Mouse (Mus musculus): ENCODE measurements around the gene Hcrtr2. TPM values are rescaled to one million over a fixed set of nuclear protein-coding genes. Genes with fewer than 3 reads are reported as not detected.

Hcrtr2 gene
- polyA plus RNA-seq (2014; fragmentation: Nextera tagmentation; extraction: Ambion mirVana): 9.0 and 10.8 TPM in 2 replicates

GRCm38 (mm10) chr9:76323756-76324155 lies at the start of gene Hcrtr2:
TSS of gene Hcrtr2 (minus strand) at chr9:76323856.
- no peaks in the 10 kb centered on the region for H3K27me3 ChIP-seq (ENCODE audit: control insufficient read depth, insufficient read depth, low read length)
- H3K36me3 ChIP-seq (ENCODE audit: control insufficient read depth, insufficient read depth, low read length): no peaks in the 10 kb centered on the region
- no peaks in the 10 kb centered on the region for H3K4me1 ChIP-seq (ENCODE audit: control insufficient read depth, insufficient read depth, low read length)
- peak within 1 kb of the TSS; percentile 45; the same call in 1 of the 2 replicates for H3K27ac ChIP-seq (ENCODE audit: low read depth, low read length)
- peak within 1 kb of the TSS; percentile 29 for H3K9ac ChIP-seq (replicated peaks; ENCODE audit: low read depth, low read length)
- WGBS: 79% methylated on average over 6 of the region's 6 CpGs
- ATAC-seq (ENCODE audit: low read depth): no peak
- peak within 1 kb of the TSS; percentile 79 for H3K4me2 ChIP-seq (ENCODE audit: low read depth, low read length)
- no peaks in the 10 kb centered on the region for H3K9me3 ChIP-seq (ENCODE audit: control insufficient read depth, low read length)
- peak within 1 kb of the TSS; percentile 49 for H3K4me3 ChIP-seq (ENCODE audit: low read depth, low read length)

GRCm38 (mm10) chr9:76364874-76365273 lies 41.2 kb upstream of the Hcrtr2 start:
- H3K9me3 ChIP-seq (ENCODE audit: control insufficient read depth, low read length): no peaks in the 10 kb centered on the region
- no peaks in the 10 kb centered on the region for H3K36me3 ChIP-seq (ENCODE audit: control insufficient read depth, insufficient read depth, low read length)
- no peak overlapping the region for H3K4me2 ChIP-seq (ENCODE audit: low read depth, low read length)
- no peak overlapping the region for H3K27ac ChIP-seq (ENCODE audit: low read depth, low read length)
- no peak overlapping the region for H3K9ac ChIP-seq (replicated peaks; ENCODE audit: low read depth, low read length)
- no peak for ATAC-seq (ENCODE audit: low read depth)
- H3K4me1 ChIP-seq (ENCODE audit: control insufficient read depth, insufficient read depth, low read length): no peaks in the 10 kb centered on the region
- no peak overlapping the region for H3K4me3 ChIP-seq (ENCODE audit: low read depth, low read length)
- WGBS: 89% methylated on average over 6 of the region's 6 CpGs
- H3K27me3 ChIP-seq (ENCODE audit: control insufficient read depth, insufficient read depth, low read length): no peaks in the 10 kb centered on the region

GRCm38 (mm10) chr9:76360374-76360773 lies 36.7 kb upstream of the Hcrtr2 start:
- H3K4me2 ChIP-seq (ENCODE audit: low read depth, low read length): no peak overlapping the region
- H3K36me3 ChIP-seq (ENCODE audit: control insufficient read depth, insufficient read depth, low read length): no peaks in the 10 kb centered on the region
- H3K4me3 ChIP-seq (ENCODE audit: low read depth, low read length): no peak overlapping the region
- H3K9me3 ChIP-seq (ENCODE audit: control insufficient read depth, low read length): no peaks in the 10 kb centered on the region
- no peaks in the 10 kb centered on the region for H3K27me3 ChIP-seq (ENCODE audit: control insufficient read depth, insufficient read depth, low read length)
- H3K27ac ChIP-seq (ENCODE audit: low read depth, low read length): no peak overlapping the region
- H3K4me1 ChIP-seq (ENCODE audit: control insufficient read depth, insufficient read depth, low read length): no peaks in the 10 kb centered on the region
- no peak overlapping the region for H3K9ac ChIP-seq (replicated peaks; ENCODE audit: low read depth, low read length)
- no peak for ATAC-seq (ENCODE audit: low read depth)

- Histone ChIP-seq H3K27ac (ENCODE audit: low read depth, low read length) (no peak overlapping the region), H3K9me3 (ENCODE audit: control insufficient read depth, low read length) (no peaks in the 10 kb centered on the region), H3K4me2 (ENCODE audit: low read depth, low read length) (no peak overlapping the region), H3K36me3 (ENCODE audit: control insufficient read depth, insufficient read depth, low read length) (no peaks in the 10 kb centered on the region), H3K4me1 (ENCODE audit: control insufficient read depth, insufficient read depth, low read length) (no peaks in the 10 kb centered on the region), H3K4me3 (ENCODE audit: low read depth, low read length) (no peak overlapping the region), H3K9ac (replicated peaks; ENCODE audit: low read depth, low read length) (no peak overlapping the region), H3K27me3 (ENCODE audit: control insufficient read depth, insufficient read depth, low read length) (no peaks in the 10 kb centered on the region)
- no peak for ATAC-seq (ENCODE audit: low read depth)
- WGBS: 74% methylated on average over 3 of the region's 3 CpGs
Observed at GRCm38 (mm10) chr9:76352346-76352745, 28.7 kb upstream of the Hcrtr2 start.

GRCm38 (mm10) chr9:76347298-76347697 lies 23.6 kb upstream of the Hcrtr2 start:
- Histone ChIP-seq H3K27me3 (ENCODE audit: control insufficient read depth, insufficient read depth, low read length) (no peaks in the 10 kb centered on the region), H3K27ac (ENCODE audit: low read depth, low read length) (no peak overlapping the region), H3K4me1 (ENCODE audit: control insufficient read depth, insufficient read depth, low read length) (no peaks in the 10 kb centered on the region), H3K4me2 (ENCODE audit: low read depth, low read length) (no peak overlapping the region), H3K9me3 (ENCODE audit: control insufficient read depth, low read length) (no peaks in the 10 kb centered on the region), H3K4me3 (ENCODE audit: low read depth, low read length) (no peak overlapping the region), H3K9ac (replicated peaks; ENCODE audit: low read depth, low read length) (no peak overlapping the region), H3K36me3 (ENCODE audit: control insufficient read depth, insufficient read depth, low read length) (no peaks in the 10 kb centered on the region)
- ATAC-seq (ENCODE audit: low read depth): no peak
- WGBS: 94% methylated on average over 1 of the region's 1 CpGs

GRCm38 (mm10) chr9:76331081-76331480 lies 7.4 kb upstream of the Hcrtr2 start:
- Histone ChIP-seq H3K27ac (ENCODE audit: low read depth, low read length) (no peak overlapping the region), H3K4me2 (ENCODE audit: low read depth, low read length) (no peak overlapping the region), H3K9ac (replicated peaks; ENCODE audit: low read depth, low read length) (no peak overlapping the region), H3K4me1 (ENCODE audit: control insufficient read depth, insufficient read depth, low read length) (no peaks in the 10 kb centered on the region), H3K4me3 (ENCODE audit: low read depth, low read length) (no peak overlapping the region), H3K27me3 (ENCODE audit: control insufficient read depth, insufficient read depth, low read length) (no peaks in the 10 kb centered on the region), H3K9me3 (ENCODE audit: control insufficient read depth, low read length) (no peaks in the 10 kb centered on the region), H3K36me3 (ENCODE audit: control insufficient read depth, insufficient read depth, low read length) (no peaks in the 10 kb centered on the region)
- WGBS: 87% methylated on average over 1 of the region's 1 CpGs
- no peak for ATAC-seq (ENCODE audit: low read depth)

- ATAC-seq (ENCODE audit: low read depth): peak; percentile 81
- H3K4me1 ChIP-seq (ENCODE audit: control insufficient read depth, insufficient read depth, low read length): no peaks in the 10 kb centered on the region
- H3K27me3 ChIP-seq (ENCODE audit: control insufficient read depth, insufficient read depth, low read length): no peaks in the 10 kb centered on the region
- peak overlapping the region; percentile 45; the same call in 1 of the 2 replicates for H3K27ac ChIP-seq (ENCODE audit: low read depth, low read length)
- peak overlapping the region; percentile 49 for H3K4me3 ChIP-seq (ENCODE audit: low read depth, low read length)
- H3K4me2 ChIP-seq (ENCODE audit: low read depth, low read length): peak overlapping the region; percentile 79
- peak overlapping the region; percentile 29 for H3K9ac ChIP-seq (replicated peaks; ENCODE audit: low read depth, low read length)
- no peaks in the 10 kb centered on the region for H3K36me3 ChIP-seq (ENCODE audit: control insufficient read depth, insufficient read depth, low read length)
- H3K9me3 ChIP-seq (ENCODE audit: control insufficient read depth, low read length): no peaks in the 10 kb centered on the region
- WGBS: 1% methylated on average over 29 of the region's 29 CpGs
Observed at GRCm38 (mm10) chr9:76323186-76323701, 412 bp downstream of the Hcrtr2 start.

- 4% methylated on average over 24 of the region's 24 CpGs for WGBS
- Histone ChIP-seq H3K36me3 (ENCODE audit: control insufficient read depth, insufficient read depth, low read length) (no peaks in the 10 kb centered on the region), H3K4me1 (ENCODE audit: control insufficient read depth, insufficient read depth, low read length) (no peaks in the 10 kb centered on the region), H3K9ac (replicated peaks; ENCODE audit: low read depth, low read length) (peak overlapping the region; percentile 29), H3K4me3 (ENCODE audit: low read depth, low read length) (peak overlapping the region; percentile 49), H3K9me3 (ENCODE audit: control insufficient read depth, low read length) (no peaks in the 10 kb centered on the region), H3K27me3 (ENCODE audit: control insufficient read depth, insufficient read depth, low read length) (no peaks in the 10 kb centered on the region), H3K27ac (ENCODE audit: low read depth, low read length) (peak overlapping the region; percentile 16; the same call in 1 of the 2 replicates), H3K4me2 (ENCODE audit: low read depth, low read length) (peak overlapping the region; percentile 79)
- peak; percentile 49 for ATAC-seq (ENCODE audit: low read depth)
Observed at GRCm38 (mm10) chr9:76322122-76323052, 1.3 kb downstream of the Hcrtr2 start.

GRCm38 (mm10) chr9:76321589-76321988 lies 2.1 kb downstream of the Hcrtr2 start:
- Histone ChIP-seq H3K9ac (replicated peaks; ENCODE audit: low read depth, low read length) (no peak overlapping the region), H3K27me3 (ENCODE audit: control insufficient read depth, insufficient read depth, low read length) (no peaks in the 10 kb centered on the region), H3K9me3 (ENCODE audit: control insufficient read depth, low read length) (no peaks in the 10 kb centered on the region), H3K36me3 (ENCODE audit: control insufficient read depth, insufficient read depth, low read length) (no peaks in the 10 kb centered on the region), H3K4me3 (ENCODE audit: low read depth, low read length) (peak overlapping the region; percentile 49), H3K27ac (ENCODE audit: low read depth, low read length) (no peak overlapping the region), H3K4me1 (ENCODE audit: control insufficient read depth, insufficient read depth, low read length) (no peaks in the 10 kb centered on the region), H3K4me2 (ENCODE audit: low read depth, low read length) (peak overlapping the region; percentile 79)
- 80% methylated on average over 4 of the region's 4 CpGs for WGBS
- ATAC-seq (ENCODE audit: low read depth): no peak

Data from neural tube, embryonic 14.5 days (tissue).